Mouse (Mus musculus) cerebellum, adult 18-20 months (tissue): ENCODE data around the gene Polr3b.
A peak's percentile ranks its signal among the peaks of the same experiment; 100 is the strongest.

ENCODE experiments used
- DNase-seq, 2 experiments: peaks; one replicate each; pipeline ENCODE4 v3.0.0; 2021

The Polr3b gene

GRCm38 (mm10) chr10:84621826-84622790 lies at the start of gene Polr3b:
Polr3b (plus strand) TSS chr10:84622292.
- peak; percentile 95 to 96 for DNase-seq

- no peak for DNase-seq
Measured at GRCm38 (mm10) chr10:84573671-84574420, 48.2 kb upstream of the Polr3b start.

GRCm38 (mm10) chr10:84576029-84576394 lies 46.1 kb upstream of the Polr3b start:
- no peak for DNase-seq

- DNase-seq = peak; percentile 96 to 97
Measured at GRCm38 (mm10) chr10:84576395-84577070, 45.6 kb upstream of the Polr3b start, which contains the start of gene Tcp11l2. Tcp11l2 (plus strand) TSS chr10:84576626.

GRCm38 (mm10) chr10:84577071-84577727 lies 44.9 kb upstream of the Polr3b start:
- DNase-seq = peak; percentile 78 to 82

DNA sequence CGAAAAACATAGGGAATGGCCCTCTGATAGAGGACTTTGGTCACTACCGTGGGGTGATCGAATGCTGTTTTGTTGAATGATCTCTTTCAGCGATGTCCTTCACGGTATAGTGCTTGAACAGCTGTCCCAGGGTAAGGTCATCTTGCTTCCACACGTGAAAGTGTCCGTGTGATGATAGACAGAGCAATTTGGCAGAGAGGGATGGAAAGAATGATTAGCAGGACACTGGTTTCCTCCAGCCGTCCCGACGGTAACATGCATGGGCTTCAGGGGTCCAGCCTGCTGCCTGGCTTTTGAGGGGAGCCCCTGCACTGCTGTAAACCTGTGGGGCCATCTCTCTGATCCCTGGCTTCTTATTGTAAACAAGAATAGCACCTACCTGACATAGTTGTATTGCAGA lies 43.4 kb upstream of the Polr3b start:
- DNase-seq = no peak

GRCm38 (mm10) chr10:84579527-84579926 lies 42.6 kb upstream of the Polr3b start:
- no peak for DNase-seq

DNA sequence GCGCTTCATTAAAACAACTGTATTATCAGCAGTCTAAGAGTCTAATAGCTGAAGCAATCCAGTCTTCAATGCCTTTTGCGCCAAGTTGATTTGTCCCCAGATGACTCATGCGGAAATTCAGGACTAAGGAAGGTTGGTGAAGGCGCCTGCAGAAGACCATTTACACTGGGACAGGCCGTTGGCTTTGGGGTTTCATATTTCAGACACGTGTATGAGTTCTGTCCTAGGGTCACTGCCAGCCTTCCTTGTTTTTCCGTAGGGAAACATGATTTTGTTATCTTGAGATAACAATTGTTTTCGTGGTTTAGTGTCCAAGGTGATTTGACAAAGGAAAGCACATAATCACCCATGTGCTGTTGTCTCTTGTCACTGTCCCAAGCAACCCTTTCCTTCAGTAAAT lies 40.9 kb upstream of the Polr3b start:
- DNase-seq = no peak

DNA sequence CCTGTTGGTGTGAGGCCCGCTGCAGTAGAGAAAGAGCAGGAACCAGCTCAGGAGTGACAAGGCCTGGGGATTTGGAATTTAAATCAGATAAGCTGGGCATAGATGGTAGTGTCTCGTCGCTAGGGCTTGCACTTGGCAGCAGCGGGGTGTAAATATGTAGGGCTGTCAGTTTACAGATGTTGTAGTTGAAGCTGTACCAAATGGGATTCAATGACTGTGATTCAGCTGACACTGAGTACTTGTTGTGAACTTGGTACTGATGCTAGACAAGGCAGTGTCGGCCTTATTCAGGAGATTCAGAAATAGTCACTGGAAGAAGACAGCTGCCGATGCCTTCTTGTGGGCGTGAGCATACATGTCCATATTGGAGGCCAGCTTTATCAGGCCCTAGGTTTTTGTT lies 39.9 kb upstream of the Polr3b start:
- no peak for DNase-seq

- no peak for DNase-seq
Measured at GRCm38 (mm10) chr10:84584451-84585293, 37.4 kb upstream of the Polr3b start.

DNA sequence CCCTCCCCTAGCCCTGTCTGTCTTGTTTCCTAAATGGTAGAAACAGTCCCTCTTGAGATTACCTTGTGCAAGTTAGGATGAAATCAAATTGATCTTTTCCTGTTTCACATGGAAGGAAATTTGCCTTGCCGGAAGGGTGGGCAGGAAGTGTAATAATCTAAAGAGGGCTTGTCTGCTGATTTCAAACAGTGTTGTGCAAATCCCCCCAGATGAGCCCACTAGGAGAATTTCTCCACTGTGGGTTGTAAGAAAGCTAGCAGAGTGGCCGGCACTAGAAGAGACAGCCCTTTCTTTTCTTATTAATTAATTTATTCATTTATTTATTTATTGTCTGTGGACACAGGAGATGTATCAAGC lies 36.8 kb upstream of the Polr3b start:
- DNase-seq = no peak

GRCm38 (mm10) chr10:84590956-84591355 lies 31.1 kb upstream of the Polr3b start:
- peak in 1 of 2 experiments; percentile 16 for DNase-seq

GRCm38 (mm10) chr10:84591640-84592148 lies 30.4 kb upstream of the Polr3b start:
- DNase-seq = no peak

DNA sequence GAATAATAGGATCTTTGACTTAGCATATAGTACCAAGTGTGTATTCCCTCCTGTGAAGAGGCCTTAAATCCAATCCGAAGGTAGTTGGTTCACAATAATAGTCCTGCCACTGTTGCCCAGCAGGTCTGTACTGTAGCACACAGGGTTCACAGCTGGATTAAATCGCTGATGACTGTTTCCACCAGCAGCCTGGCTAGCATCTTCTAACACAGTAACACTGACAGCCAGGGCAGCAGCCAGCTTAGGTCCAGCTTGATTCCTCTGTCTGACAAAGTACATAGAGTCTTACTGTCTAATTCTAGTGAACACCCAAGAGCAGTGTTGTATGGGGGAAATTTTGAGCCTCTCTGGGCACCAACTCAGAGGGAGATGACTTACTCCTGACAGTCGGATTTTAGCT lies 29.3 kb upstream of the Polr3b start:
- DNase-seq = no peak

DNA sequence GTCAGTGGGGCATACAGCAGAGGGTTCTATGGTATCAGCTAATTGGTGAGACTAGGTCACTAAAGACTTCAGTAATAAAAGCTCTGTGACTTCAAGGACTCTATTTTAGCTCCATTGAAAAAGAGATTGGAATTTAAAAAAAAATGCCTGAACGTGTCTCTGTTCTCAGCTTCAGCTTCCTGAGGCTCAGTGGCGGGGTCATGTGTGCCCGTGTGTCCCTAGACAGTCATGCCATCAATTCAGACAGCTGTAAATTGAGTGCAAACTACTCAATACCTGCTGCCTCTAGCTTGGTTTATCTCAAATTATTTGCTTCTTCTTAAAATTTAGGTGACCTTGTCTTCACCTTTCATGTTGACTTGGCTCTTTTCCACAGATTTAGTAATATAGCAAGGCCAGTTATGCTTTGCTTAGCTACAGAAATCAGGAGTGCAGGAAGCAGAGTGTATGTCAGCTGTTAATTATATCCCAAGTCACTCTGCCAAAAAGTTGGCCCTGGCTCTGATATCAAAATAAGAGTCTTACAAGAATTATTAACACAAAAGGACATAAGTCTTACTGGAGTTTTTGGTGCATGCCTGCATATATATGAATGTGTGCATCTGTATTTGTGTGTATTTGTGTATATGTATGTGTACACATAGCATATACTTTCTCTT lies 24.8 kb upstream of the Polr3b start:
- DNase-seq = no peak

DNA sequence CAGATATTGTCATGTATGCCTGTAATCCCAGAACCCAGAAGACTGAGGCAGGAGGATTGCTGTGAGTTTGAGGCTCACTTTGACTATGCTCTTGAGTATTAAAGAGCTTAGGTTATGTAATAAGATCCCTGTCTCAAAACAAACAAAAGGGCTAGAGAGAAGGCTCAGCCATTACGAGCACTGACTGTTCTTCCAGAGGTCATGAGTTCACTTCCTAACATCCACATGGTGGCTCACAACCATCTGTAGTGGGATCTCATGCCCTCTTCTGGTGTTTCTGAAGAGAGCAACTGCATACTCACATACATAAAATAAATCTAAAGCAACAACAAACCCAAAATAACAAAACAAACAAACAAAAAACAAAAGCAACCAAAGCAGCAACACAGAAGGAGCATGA lies 23.9 kb upstream of the Polr3b start:
- no peak for DNase-seq

DNA sequence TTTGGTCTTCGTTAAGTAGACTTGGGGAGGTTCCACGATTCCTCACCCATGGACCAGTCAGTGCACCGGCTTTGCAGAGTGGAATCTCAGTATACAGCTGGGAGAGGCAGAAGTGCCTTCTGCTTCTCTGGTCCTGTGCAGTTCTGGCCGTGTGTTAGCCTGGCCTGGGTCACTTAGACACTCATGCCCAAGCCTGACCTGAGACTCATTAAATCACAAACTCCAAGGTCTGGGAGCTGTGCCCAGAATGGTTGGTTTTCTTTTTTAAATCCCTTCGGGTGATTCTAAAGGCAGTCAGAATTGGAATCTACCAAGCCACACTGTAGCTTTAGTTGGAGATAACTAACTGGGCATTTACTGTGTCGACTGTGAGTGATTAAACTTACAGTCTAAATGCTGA lies 22.0 kb upstream of the Polr3b start:
- DNase-seq = no peak

GRCm38 (mm10) chr10:84604335-84604734 lies 17.8 kb upstream of the Polr3b start:
- DNase-seq = no peak

DNA sequence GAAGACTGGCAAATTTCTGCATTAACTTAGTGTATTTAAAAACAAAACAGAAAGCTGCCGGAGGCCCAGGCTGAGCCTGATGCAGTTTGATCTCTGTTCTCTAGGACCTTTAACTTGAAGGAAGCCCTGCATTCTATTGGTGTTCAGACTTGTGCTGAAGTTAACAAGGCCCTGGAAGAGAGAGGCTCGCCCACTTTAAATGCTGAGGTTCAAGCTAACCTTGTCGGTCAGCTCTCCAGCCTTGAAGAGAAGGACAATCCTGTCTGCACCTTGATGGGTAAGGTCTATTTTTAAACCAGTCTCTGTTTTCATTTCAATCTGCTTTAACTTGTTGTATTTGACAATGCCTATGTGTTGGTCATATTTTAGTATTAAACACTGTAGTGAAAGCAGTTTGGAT lies 13.7 kb upstream of the Polr3b start:
- no peak for DNase-seq

DNA sequence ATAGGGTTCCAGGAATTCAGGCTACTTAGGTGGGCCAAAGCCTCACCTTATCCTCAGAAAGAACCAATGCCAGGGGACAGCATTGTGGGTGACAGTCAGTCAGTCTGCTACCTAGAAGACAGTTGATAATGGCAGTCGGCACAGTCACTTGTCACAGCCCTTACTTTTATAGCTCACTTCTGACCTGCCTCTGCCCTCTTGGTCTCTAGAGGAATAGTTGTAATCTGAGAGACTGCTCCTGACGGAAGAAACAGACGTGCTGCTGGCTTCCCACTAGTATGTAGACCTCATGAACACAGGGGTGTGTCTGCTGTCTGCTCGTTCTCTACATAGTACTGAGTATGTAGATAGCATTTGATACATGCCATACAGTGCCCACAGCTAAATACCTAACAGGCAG lies 11.8 kb upstream of the Polr3b start:
- DNase-seq = no peak

DNA sequence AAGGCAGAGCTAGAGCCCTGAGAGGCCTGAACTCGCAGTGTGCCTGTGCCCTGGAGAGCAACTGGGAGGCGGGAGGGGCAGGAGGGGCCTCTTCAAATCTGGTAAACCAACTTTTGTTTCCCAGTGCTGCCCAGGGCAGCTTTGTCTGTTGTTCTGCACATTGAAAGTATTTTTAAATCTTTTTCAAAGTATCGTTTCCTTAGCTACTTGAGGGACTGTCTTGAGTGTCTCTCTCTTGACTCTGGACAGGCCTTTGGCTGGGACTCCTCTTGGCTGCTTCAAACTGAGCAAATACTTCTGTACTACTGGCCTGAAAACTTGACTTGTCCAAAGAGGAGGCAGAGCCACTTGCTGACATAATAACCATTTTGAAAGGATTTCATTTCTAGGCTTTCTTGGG lies 11.3 kb upstream of the Polr3b start:
- no peak for DNase-seq
